Mouse (Mus musculus) heart, embryonic 12.5 days (tissue): Measurements from ENCODE around the gene Olfml3. TPM values are rescaled to one million over a fixed set of nuclear protein-coding genes. Genes with fewer than 3 reads are reported as not detected.

Source experiments
- polyA plus RNA-seq: library from polyadenylated mRNA; unstranded; fragments of >200 nt; fragmentation: Nextera tagmentation; extraction: Ambion mirVana; gene quantifications from 2 replicates; pipeline ENCODE4 v1.2.1, GENCODE M21; 2016

Olfml3 gene
- polyA plus RNA-seq, 1 experiment from 2014 or later = 19.5 TPM

Other genes with a start within 250 kb of the Olfml3 start
- gene Syt6, start 162.8 kb downstream of the Olfml3 start, polyA plus RNA-seq = 0.11 and 0.21 TPM in 2 replicates
- gene Atg4a-ps, start 91.9 kb downstream of the Olfml3 start, polyA plus RNA-seq = not detected in 2 replicates
- not detected in 2 replicates for gene Gm10964, start 1.4 kb upstream of the Olfml3 start, polyA plus RNA-seq
- gene Hipk1, start 53.6 kb upstream of the Olfml3 start, polyA plus RNA-seq = 13.5 and 14.9 TPM in 2 replicates
- 18.1 and 19.8 TPM in 2 replicates for gene Dclre1b, start 71.4 kb upstream of the Olfml3 start, polyA plus RNA-seq
- gene Ap4b1, start 71.5 kb upstream of the Olfml3 start, polyA plus RNA-seq = 16.2 and 16.5 TPM in 2 replicates
- 0.12 and 0.27 TPM in 2 replicates for gene Gm43064, start 71.6 kb upstream of the Olfml3 start, polyA plus RNA-seq
- 0.10 and 0.32 TPM in 2 replicates for gene Bcl2l15, start 94.6 kb upstream of the Olfml3 start, polyA plus RNA-seq
- 0.54 and 0.82 TPM in 2 replicates for gene Ptpn22, start 121.8 kb upstream of the Olfml3 start, polyA plus RNA-seq
- gene Rsbn1, start 176.1 kb upstream of the Olfml3 start, polyA plus RNA-seq = 8.0 and 8.4 TPM in 2 replicates
- 23.3 and 23.9 TPM in 2 replicates for gene Phtf1, start 230.1 kb upstream of the Olfml3 start, polyA plus RNA-seq